In the genomic region with DNA sequence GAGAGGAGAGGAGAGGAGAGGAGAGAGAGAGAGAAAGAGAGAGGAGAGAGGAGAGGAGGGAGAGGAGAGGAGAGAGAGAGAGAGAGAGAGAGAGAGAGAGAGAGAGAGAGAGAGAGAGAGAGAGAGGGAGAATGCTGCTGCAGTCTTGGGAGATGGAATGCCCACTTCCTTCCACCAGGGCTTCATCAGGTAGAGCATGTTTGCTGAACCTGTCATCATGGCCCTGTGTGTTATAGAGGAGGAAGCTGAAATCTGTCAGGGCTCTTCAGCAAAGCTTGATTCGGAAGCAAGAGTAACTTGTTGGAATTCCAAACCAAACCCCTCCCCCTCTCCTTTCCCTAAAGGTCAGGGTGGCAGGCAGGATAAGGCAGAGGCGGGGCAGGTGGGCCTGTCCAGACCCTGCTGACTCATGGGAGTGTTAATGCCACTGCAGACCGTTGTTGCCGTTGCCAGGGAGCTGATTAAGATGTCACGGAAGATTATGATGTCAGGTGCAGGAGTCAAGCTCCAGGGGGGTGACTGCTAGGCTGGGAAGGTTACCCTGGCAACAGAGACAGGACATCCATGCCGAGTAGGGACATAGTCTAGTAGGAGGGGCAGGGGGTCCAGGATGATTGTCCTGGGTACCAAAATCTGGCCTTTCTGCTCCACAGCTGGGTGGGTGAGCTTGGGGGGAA, we compare ENCODE assay signal across 14 mouse cellular contexts. TPM values are rescaled to one million over a fixed set of nuclear protein-coding genes. Genes with fewer than 3 reads are reported as not detected.
DNase-seq lines count a peak whose midpoint lies in the region; ATAC-seq lines count a peak whose summit lies in the region.
"Had no signal": no experiment of that assay in that cellular context is flagged by ENCODE, and none has a peak within 500 bp of the region (broad histone marks: within the 10 kb centered on the region; RNA-seq: fewer than 3 reads in every experiment).

No protein-coding gene starts in this region.

- peak; percentile 81 for DNase-seq in R1 (ENCODE audit: low read depth, low spot score)
- peak; percentile 64 for DNase-seq in embryonic facial prominence, embryonic 10.5 days (ENCODE audit: low spot score)
- peak; percentile 29 for DNase-seq in limb, embryonic 11.5 days (ENCODE audit: low spot score)
- no peak for DNase-seq in adrenal gland, adult 2 months
- DNase-seq in lung, postnatal 4 days: no peak
- no peak for DNase-seq in adrenal gland, adult 18-20 months (ENCODE audit: low spot score in 2 of 2)
- DNase-seq: forebrain, postnatal 0 days; layer of hippocampus, adult 9-11 months had no signal

- H3K9ac ChIP-seq in limb, embryonic 11.5 days (ENCODE audit: low read length): no peak overlapping the region
- no peak overlapping the region for H3K9ac ChIP-seq in neural tube, embryonic 12.5 days
- H3K9ac ChIP-seq: embryonic facial prominence, embryonic 13.5 days; forebrain, postnatal 0 days; limb, embryonic 15.5 days; lung, embryonic 15.5 days had no signal

- H3K36me3 ChIP-seq in embryonic facial prominence, embryonic 10.5 days (replicated peaks): no peaks in the 10 kb centered on the region
- no peaks in the 10 kb centered on the region for H3K36me3 ChIP-seq in limb, embryonic 11.5 days (ENCODE audit: control insufficient read depth, insufficient read depth, low read length)
- no peaks in the 10 kb centered on the region for H3K36me3 ChIP-seq in neural tube, embryonic 12.5 days
- H3K36me3 ChIP-seq: embryonic facial prominence, embryonic 13.5 days; limb, embryonic 15.5 days; lung, embryonic 15.5 days had no signal

- H3K27me3 ChIP-seq in embryonic facial prominence, embryonic 10.5 days (replicated peaks; ENCODE audit: low read depth, poor library complexity, severe bottlenecking): peaks cover 97% of the 10 kb centered on the region
- peaks cover 36% of the 10 kb centered on the region for H3K27me3 ChIP-seq in limb, embryonic 11.5 days (ENCODE audit: control insufficient read depth, insufficient read depth, low read length)
- peaks cover 78% of the 10 kb centered on the region for H3K27me3 ChIP-seq in neural tube, embryonic 12.5 days (replicated peaks)

- H3K9me3 ChIP-seq in embryonic facial prominence, embryonic 10.5 days: no peaks in the 10 kb centered on the region
- no peaks in the 10 kb centered on the region for H3K9me3 ChIP-seq in limb, embryonic 11.5 days (ENCODE audit: control insufficient read depth, low read length)
- H3K9me3 ChIP-seq in neural tube, embryonic 12.5 days: no peaks in the 10 kb centered on the region
- H3K9me3 ChIP-seq: embryonic facial prominence, embryonic 13.5 days; limb, embryonic 15.5 days; lung, embryonic 15.5 days; megakaryocyte, embryonic 14.5 days had no signal

- peaks cover 73% of the 10 kb centered on the region for H3K4me1 ChIP-seq in embryonic facial prominence, embryonic 10.5 days
- H3K4me1 ChIP-seq in limb, embryonic 11.5 days (ENCODE audit: control insufficient read depth, insufficient read depth, low read length): peaks cover 20% of the 10 kb centered on the region
- peaks cover 23% of the 10 kb centered on the region for H3K4me1 ChIP-seq in neural tube, embryonic 12.5 days
- H3K4me1 ChIP-seq: lung, embryonic 15.5 days; megakaryocyte, embryonic 14.5 days had no signal

- H3K4me2 ChIP-seq in limb, embryonic 11.5 days (ENCODE audit: low read depth, severe bottlenecking): no peak overlapping the region
- 0 out of 2 replicates have a peak overlapping the region, but pooled peaks have one; percentile 9 for H3K4me2 ChIP-seq in neural tube, embryonic 12.5 days (replicated peaks)
- H3K4me2 ChIP-seq: embryonic facial prominence, embryonic 13.5 days; limb, embryonic 15.5 days; lung, embryonic 15.5 days had no signal

- 2% methylated on average over 6 of the region's 6 CpGs for WGBS in embryonic facial prominence, embryonic 10.5 days
- WGBS in limb, embryonic 11.5 days: 5% methylated on average over 6 of the region's 6 CpGs
- 4% methylated on average over 6 of the region's 6 CpGs for WGBS in neural tube, embryonic 12.5 days

- ATAC-seq in limb, embryonic 11.5 days (ENCODE audit: insufficient number of reproducible peaks, low FRiP score, low TSS enrichment, low read depth): no peak
- peak; percentile 89 for ATAC-seq in neural tube, embryonic 12.5 days (ENCODE audit: low FRiP score, low read depth)
- ATAC-seq: forebrain, postnatal 0 days had no signal

- H3K4me3 ChIP-seq in embryonic facial prominence, embryonic 10.5 days: no peak overlapping the region
- no peak overlapping the region for H3K4me3 ChIP-seq in limb, embryonic 11.5 days (ENCODE audit: low read depth, low read length)
- no peak overlapping the region for H3K4me3 ChIP-seq in neural tube, embryonic 12.5 days
- H3K4me3 ChIP-seq: embryonic facial prominence, embryonic 13.5 days; limb, embryonic 15.5 days; lung, embryonic 15.5 days; megakaryocyte, embryonic 14.5 days had no signal

- H3K27ac ChIP-seq in embryonic facial prominence, embryonic 10.5 days (replicated peaks): no peak overlapping the region; the same call in 1 of the 2 replicates
- no peak overlapping the region for H3K27ac ChIP-seq in limb, embryonic 11.5 days (replicated peaks; ENCODE audit: low read depth, low read length)
- H3K27ac ChIP-seq in neural tube, embryonic 12.5 days: no peak overlapping the region
- H3K27ac ChIP-seq: embryonic facial prominence, embryonic 13.5 days; kidney, postnatal 0 days; limb, embryonic 15.5 days; lung, embryonic 15.5 days had no signal

RNA-seq across cellular contexts. Expression of gene Msx1, which starts 11.3 kb away (rescaled TPM):
- 333 and 362 TPM in 2 replicates for polyA plus RNA-seq in embryonic facial prominence, embryonic 10.5 days (2016; fragmentation: Nextera tagmentation; extraction: Ambion mirVana)
- 218 and 235 TPM in 2 replicates for polyA plus RNA-seq in limb, embryonic 11.5 days (2014; fragmentation: Nextera tagmentation; extraction: Ambion mirVana)
- 38.8 and 50.5 TPM in 2 replicates for polyA plus RNA-seq in neural tube, embryonic 12.5 days (2016; fragmentation: Nextera tagmentation; extraction: Ambion mirVana)
- 1 to 10 TPM; 1.4 to 2.3 TPM for total RNA-seq in adrenal gland, adult 2 months (2021)
- polyA plus RNA-seq in adrenal gland, adult 2 months (2012; rRNA removed): 4.5 and 5.2 TPM in 2 replicates
- total RNA-seq in adrenal gland, adult 18-20 months (2021): 1 to 10 TPM; 1.1 to 2.1 TPM

Comparison
In these comparisons a context has a peak if more than half of its experiments do, and no peak if none do; other contexts are left out.
1. DNase-seq: peak in R1 (single experiment), embryonic facial prominence, embryonic 10.5 days (single experiment) and limb, embryonic 11.5 days (single experiment); none in adrenal gland, adult 2 months (single experiment), lung, postnatal 4 days (0 of 2) and adrenal gland, adult 18-20 months (0 of 2).